Mouse (Mus musculus): ENCODE measurements around the gene Tifa. TPM values are rescaled to one million over a fixed set of nuclear protein-coding genes. Genes with fewer than 3 reads are reported as not detected.
A peak's percentile ranks its signal among the peaks of the same experiment; 100 is the strongest.

The Tifa gene
- total RNA-seq, 1 experiment from 2014 or later: 33.5 TPM

DNA sequence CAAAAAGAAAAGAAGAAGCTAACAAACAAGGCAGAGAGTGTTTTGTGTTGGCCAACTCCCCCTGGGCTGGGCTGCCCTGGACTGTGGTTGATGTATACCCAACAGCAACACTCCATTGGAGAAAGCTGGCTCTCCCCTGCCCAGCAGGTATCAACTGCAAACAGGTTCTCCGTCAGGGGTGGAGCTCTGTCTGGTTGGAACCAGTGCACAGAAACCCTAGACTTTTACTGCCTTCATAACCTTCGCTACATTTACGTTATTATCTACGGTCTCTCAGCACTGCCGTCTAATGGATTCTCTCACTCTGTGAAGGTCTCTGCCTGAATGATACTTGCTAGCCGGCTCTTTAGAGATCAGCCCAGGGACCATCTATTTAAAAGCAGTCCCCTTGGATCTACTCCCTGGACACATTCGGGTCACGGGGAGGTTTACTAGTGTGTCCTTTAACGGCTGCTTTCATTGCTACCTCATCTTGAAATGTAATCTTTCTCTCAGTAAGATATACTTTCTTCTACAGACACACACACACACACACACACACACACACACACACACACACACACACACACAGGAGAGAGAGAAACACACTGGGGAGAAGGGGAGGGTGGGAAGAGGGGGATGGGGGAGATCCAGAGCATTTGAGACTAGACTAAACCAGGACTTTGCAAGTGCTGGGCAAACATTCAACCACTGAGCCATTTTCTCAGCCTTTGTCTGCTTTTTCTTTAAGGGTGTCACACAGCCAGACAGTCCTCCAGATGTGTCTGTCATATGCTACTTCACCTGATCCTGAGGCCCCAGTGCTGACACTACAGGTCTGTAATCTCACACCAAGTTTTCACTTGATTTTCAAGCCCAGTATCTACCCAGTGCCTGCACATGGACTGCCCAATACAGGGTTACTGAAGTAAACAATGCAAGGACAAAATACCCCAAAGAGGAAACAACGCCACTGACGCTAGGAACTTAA lies 29.4 kb downstream of the Tifa start:
- no peak for ATAC-seq (ENCODE audit: extremely low read depth, insufficient number of reproducible peaks, low FRiP score, poor library complexity, severe bottlenecking)

DNA sequence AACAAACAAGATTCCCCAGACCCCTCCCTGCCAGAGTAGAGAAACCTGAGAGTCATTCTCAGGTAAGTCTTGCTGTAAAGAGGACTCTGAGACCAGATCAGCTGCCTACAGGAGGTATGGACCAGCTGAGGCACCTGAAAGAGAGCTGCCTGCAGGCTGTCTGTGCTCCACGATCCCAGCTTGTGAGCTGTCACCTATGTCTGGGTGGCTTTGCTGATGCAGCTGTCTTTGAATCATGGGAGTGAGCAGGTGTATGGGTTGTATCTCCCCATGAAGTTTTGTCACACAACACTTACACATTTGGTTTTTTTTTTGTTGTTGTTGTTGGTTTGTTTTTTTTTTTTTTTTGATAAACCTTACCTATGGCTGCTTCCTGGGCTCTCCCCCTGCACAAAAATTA lies 30.8 kb downstream of the Tifa start:
- ATAC-seq (ENCODE audit: extremely low read depth, insufficient number of reproducible peaks, low FRiP score, poor library complexity, severe bottlenecking): no peak

DNA sequence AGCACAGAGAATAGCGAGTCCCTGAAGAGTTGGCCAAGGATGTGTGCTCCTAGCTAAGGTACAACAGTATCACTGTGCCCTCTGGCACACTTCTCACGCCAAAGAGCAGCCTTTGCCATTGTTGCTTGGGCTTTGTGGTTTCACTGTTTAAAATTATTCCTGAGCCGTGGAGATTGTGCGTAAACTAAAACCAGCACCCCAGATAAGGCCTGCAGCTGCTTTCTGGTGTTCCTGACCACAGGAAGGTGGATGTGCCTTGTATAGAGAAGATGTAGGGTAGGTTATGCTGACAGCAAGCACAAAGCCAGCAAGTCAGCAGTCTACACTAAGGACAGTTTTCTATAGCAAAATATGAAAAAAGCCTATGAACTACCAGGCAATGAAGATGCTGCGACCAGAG lies 31.6 kb downstream of the Tifa start:
- no peak for ATAC-seq (ENCODE audit: extremely low read depth, insufficient number of reproducible peaks, low FRiP score, poor library complexity, severe bottlenecking)

DNA sequence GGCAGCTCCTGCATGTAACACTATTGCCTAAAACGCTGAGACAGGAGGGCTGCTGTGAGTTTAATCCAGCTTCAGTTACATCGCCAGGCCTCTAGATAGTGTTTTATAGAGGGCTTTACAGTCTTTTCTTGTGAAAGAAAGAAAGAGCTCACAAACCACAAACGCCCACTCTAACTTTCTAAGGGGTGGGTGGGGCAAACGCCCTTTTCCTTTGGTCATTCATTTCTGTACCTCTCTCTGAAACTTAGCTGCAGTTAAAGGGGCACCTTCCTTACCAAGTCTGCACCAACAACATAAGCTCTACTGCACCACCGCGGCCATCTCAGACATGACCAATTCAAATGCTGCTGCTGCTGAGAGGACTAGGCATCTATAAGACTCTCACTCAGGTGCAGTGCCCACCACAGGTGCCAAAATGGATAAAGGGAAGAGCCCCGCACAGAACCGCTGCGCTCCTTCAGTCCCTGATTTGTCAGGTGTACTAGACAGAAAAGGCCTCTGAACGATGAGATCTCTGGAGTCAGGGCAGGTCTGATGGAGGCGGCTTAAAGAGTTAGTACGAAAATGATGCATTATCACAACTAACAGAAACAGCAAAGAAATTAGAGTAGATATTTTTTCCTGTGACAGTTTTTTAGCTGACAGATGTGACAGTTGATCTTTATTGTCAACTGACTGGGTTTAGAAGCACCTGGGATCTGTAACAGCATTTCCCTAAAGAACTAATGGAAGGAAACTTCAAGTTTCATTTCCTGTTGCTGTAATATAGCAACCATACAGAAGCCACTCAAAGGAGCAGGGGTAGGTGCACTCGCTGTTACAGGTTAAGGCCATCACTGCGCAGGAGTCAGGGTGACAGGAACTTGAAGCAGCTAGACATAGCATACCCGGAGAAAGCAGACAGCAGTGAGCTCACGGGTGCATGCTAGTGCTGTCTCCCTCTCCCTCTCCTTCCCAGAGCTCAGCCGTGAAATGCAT lies 34.6 kb downstream of the Tifa start:
- ATAC-seq (ENCODE audit: extremely low read depth, insufficient number of reproducible peaks, low FRiP score, poor library complexity, severe bottlenecking): peak; percentile 81

DNA sequence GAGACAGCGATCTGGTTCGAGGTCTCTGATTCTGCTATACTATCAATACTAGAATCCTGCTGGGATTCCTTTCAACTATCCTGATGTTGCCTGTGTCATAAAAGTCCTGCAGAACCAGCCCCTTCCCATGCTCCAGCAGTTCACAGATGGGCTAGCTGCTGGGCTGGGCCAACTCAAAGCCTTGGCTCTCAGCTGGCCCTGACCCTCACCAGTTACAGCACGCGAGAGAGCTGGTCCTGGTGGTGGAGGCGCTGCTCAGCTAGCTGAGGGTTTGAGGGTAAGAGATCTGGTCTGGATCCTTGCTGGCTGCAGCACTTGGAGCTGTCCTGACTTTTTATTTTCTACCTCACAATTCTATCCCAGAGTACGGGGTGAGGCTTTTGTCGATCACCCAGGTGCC lies 36.9 kb downstream of the Tifa start:
- no peak for ATAC-seq (ENCODE audit: extremely low read depth, insufficient number of reproducible peaks, low FRiP score, poor library complexity, severe bottlenecking)

DNA sequence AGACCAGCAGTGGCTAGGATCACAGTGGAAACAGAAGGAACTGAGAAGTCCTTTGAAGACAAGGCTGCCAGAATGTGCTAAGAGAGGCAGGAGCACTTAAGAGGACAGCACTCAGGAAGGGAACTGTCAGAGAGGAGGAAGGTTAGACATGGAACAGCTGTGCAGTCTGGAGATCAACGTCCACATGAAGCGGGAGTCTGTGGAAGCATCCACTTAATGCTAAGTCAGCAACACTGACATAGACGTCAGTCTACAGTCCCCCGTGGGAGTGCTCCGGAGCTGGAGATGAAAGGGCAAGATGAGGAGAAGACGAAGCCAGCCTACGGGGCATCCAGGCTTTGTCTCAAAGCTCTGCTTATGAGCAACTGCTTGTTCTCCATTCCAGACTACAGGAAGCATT lies 37.5 kb downstream of the Tifa start:
- ATAC-seq (ENCODE audit: extremely low read depth, insufficient number of reproducible peaks, low FRiP score, poor library complexity, severe bottlenecking): no peak

DNA sequence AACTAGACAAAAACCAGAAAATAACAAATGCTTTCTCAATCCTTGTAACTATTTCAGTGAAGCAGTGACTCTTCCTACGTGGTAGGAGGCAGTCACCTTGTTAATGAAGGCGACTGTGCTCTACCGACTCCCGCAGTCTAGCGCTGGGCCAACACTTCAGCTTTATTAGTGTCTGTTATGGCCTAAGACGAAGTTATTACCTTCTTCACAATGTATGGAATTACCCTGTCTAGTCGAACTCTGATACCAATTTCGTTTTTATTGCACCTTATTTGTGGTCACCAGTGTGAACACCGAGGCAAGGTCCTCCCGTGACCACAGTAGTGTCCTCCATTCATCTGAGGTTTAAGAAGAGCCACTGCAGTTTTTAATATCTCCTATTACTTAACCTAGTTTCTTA lies 40.6 kb downstream of the Tifa start:
- no peak for ATAC-seq (ENCODE audit: extremely low read depth, insufficient number of reproducible peaks, low FRiP score, poor library complexity, severe bottlenecking)

DNA sequence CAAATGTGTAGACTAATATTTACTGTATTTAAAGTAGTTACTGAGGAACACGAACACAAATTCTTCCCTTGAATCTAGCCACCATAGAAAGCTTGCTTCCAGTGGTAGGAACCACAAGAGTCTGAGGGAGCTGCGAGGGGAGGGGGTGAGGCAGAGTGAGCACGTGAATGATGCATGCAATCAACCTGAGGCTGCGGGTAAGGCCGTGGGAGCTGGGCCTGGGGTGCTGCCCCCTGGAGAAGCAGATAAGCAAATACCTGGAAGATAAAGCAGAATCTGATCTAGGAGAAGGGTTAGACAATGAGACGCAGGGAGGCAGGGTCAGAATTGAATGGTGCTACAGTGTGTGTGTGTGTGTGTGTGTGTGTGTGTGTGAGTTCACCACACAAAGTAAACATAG lies 41.5 kb downstream of the Tifa start:
- ATAC-seq (ENCODE audit: extremely low read depth, insufficient number of reproducible peaks, low FRiP score, poor library complexity, severe bottlenecking): no peak

DNA sequence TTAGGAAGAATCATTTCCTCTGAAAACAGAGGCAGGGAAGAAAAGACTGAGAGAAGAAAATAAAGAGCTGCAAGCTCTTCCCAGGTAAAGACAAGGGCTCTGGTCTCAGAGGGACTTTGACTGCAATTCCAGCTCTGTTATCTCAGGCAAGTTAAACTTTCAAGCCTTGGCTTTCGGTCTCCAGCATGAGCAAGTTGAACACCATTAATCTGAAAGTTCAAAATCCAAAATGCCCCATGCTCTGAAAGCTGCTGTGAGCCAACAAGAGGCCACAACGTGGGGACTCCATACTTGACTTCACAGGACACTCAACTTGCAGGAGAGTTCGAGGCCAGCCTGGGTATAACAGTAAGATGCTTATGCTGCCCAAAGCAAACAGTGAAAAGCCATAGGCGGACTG lies 44.4 kb downstream of the Tifa start:
- ATAC-seq (ENCODE audit: extremely low read depth, insufficient number of reproducible peaks, low FRiP score, poor library complexity, severe bottlenecking): no peak

DNA sequence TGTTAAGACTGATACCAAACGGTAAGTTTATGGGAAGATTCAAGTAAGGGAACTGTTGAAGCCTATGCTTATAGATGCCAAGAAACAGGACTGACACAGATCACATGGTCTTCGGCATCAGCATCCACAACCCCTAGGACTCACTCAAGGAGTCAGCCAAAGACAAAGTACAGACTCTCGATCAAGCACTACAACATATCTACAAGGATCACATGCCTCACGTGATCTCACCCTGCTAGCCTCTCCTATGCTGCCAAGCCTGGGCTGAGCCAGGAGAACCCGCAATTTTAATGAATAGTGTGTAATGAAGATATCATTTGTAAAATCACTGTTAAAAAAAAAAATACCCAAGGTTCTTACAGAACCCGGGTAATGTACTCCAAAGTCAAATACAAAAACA lies 46.0 kb downstream of the Tifa start:
- ATAC-seq (ENCODE audit: extremely low read depth, insufficient number of reproducible peaks, low FRiP score, poor library complexity, severe bottlenecking): no peak

DNA sequence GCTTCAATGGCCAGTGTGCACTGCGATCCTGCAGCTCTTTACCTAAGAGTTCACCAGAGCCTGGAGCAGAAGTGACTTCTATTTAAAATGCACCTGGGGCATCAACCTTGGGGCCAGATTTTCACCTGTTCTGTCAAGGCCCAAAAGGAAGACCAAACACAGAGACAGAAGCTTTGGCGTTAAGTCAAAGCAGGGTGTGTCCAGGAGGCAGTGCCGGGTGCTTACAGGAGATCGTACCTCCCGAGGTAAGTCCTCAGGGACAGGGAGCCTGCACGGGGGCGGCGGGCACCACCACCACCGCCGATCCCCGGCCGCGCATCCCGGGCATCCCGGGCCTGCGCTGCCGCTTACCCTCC lies 47.2 kb downstream of the Tifa start:
- ATAC-seq (ENCODE audit: extremely low read depth, insufficient number of reproducible peaks, low FRiP score, poor library complexity, severe bottlenecking): no peak

DNA sequence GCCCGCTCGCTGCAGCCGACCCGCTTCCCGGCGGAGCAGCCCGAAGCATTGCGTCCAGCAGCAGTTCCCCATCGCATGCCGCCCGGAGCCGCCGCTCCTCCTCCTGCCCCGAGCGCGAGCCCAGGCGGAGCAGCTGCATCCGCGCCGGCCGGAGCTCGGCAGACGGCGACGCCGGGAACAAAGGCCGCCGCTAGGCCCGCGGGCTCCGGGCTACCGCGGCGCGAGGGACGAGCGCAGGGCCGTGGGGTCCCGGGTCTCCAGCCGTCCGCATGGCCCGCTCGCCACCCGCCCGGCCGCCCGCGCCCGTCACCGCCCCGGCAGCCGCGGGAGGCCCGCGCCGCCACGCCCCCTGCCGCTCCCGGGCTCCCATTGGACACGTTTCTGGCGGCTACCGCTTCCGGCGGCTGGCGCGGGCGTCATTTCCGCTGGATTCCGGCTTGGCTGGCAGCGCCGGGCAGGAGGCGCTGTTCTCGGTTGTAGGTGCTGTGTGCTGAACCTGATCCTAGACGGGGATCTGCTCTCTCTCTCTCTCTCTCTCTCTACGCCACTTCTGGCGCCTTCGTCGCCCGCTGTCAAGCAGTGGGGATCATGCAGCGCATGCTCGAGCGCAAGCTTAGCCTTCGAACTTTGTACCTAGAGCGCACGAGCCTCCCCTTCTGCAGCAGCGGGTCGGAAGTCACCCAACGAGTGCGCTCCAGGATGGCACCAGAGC lies 47.7 kb downstream of the Tifa start, which contains the start of gene Ap1ar:
Gene Ap1ar (minus strand): TSS at position 370 of the 712 bp plus-strand sequence.
- ATAC-seq (ENCODE audit: extremely low read depth, insufficient number of reproducible peaks, low FRiP score, poor library complexity, severe bottlenecking): peak; percentile 98

DNA sequence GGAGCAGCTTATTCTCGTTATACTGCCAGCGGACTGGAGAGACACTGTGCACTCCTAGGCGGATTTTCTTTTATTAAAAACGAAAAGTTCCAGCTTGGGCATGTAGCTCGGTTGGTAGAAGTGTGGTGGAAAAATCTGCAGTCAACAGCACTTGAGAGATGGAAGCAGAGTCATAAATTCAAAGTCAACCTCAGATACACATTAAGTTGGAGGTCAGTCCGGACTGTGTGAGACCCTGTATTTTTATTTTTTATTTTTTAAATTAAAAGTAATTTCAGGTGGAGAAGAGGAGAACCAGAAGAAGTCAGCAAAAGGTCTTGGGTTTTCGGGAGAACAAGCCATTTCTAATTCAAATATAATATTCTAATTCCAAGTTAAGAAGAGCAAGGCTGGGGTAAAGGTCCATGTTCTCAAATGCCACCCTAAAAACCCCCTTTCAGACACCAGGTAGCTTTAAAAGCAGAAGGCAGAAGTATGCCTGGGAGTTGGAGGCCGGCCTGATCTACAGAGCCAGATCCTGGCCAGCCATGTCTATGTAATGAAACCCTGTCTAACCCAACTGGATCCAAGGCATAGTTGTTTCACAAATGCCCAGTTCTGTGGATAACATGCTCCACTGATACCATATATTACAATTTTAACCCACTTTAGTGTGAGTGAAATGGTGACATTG lies 48.5 kb downstream of the Tifa start:
- ATAC-seq (ENCODE audit: extremely low read depth, insufficient number of reproducible peaks, low FRiP score, poor library complexity, severe bottlenecking): no peak

DNA sequence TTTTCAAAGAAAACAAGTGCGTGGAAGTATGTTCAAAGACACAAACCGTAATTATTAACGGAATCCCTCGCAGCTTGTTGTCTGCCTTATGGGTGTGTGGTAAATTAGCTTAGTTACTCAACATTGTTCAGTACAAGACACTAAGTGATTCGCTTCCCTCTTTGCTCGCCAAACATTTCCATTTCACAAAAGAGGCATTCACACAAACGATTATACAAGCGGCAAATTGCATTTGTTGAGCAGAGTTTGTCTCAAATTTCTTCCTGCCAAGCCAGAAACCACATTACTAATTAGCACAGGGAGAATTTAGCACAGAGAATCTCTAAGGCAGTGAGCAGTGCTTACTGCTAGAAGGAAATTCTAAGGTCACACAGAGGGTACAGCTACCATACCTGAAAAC lies 52.3 kb downstream of the Tifa start:
- no peak for ATAC-seq (ENCODE audit: extremely low read depth, insufficient number of reproducible peaks, low FRiP score, poor library complexity, severe bottlenecking)

DNA sequence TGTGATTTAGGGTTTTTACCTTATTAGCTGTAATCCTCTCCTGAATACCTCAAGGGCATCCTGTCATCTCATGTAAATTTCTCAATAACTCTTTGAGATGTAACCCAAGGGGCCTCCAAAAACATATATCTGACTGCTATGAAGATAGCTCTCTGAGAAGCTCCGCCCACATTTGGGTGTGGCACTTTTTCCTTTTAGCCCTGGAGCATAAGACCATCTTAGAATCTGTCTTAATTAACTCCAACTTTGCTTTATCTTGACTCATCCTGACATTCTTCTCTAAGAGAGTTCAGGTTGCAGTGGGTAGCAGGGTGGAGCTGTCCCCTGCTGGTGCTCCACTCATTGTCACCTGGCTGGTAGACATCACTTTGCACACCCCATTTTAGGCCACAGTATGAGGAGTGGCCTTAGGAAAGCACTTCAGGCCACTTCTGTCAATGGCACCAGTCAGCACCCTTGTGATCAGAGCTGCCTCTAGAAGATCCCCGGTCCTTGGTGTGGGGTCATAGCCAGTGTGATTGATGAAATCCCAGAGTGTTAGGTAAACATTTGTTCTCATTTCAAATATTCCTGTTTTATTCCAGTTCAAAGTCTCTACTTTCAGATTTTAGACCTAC lies 53.8 kb downstream of the Tifa start:
- ATAC-seq (ENCODE audit: extremely low read depth, insufficient number of reproducible peaks, low FRiP score, poor library complexity, severe bottlenecking): no peak

DNA sequence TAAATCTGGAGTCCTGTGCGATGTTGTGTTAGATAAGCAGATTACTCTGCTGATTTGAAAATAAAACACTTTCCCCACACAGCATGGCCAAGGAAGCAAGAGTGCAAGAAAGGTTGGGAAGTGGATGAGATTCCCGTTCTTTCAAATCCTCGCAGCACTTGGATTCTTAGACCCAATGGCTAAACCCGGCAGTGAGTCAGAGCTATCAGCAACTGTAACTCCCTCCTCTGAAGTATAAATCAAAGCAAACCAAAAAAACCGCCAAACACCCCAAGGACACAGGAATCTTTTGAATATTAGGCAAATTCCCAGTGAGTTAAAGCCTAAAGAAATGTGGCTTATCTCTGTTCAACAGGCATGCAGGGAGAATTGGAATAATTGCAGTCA lies 54.3 kb downstream of the Tifa start:
- no peak for ATAC-seq (ENCODE audit: extremely low read depth, insufficient number of reproducible peaks, low FRiP score, poor library complexity, severe bottlenecking)

DNA sequence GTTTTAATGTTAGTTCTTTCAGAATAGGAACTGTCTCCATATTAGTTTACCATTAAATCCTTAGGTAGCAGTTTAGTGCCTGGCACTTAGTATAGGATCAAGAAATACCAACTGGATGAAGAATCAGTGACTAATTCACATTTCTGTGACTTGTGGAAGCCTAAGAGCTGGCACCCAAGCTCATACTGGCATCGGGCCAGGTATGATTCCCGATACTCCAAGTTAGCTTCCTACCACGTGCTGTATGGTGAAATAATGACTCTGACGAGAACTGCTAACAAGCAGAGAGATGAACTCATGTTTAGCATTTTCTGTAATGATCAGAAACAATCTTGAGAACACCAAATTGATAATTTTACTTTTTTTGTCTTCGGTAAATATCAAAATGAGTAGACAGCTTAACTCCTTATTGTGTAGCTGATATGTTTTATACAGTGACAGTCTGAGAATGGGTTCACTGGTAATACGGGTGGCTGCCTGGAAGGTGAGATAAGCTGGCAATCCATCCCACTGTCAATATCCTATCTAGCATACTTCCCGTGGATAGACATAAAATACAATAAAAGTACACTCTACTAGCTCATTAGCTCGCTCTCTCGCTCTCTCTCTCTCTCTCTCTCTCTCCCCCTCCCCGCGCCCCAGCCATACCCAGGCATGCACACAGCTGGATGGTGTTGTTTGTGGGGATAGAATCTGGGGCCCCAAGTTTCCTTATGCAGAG lies 58.6 kb downstream of the Tifa start:
- no peak for ATAC-seq (ENCODE audit: extremely low read depth, insufficient number of reproducible peaks, low FRiP score, poor library complexity, severe bottlenecking)

DNA sequence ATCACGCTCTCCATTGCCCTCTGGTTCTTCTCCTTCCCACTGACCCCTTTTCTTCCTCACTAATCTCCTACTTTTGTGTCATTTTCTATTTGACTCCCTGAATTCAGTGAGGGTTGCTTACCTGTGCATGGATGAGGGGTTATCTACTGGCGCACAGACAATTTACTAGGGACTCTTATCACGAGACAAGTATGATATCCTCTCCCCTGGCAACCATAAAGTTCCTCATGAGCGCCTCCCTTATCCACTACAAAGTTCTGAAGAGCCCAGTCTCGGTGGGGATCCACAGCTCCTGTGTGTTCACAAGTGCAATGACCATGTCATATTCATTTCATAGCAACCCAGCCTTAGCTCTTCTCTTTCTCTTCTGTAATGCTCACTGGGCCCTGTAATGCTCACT lies 60.3 kb downstream of the Tifa start:
- ATAC-seq (ENCODE audit: extremely low read depth, insufficient number of reproducible peaks, low FRiP score, poor library complexity, severe bottlenecking): no peak

Measured in neutrophil, adult 5-6 weeks (primary cell).